Mouse (Mus musculus): Measurements from ENCODE around the gene Ccdc186. TPM values are rescaled to one million over a fixed set of nuclear protein-coding genes. Genes with fewer than 3 reads are reported as not detected.

Ccdc186 gene
- polyA plus RNA-seq (2012; rRNA removed): 3.9 and 4.7 TPM in 2 replicates

GRCm38 (mm10) chr19:56821798-56822447 is at the start of gene Ccdc186:
Gene Ccdc186, minus strand, starts transcription at chr19:56822190.
- Histone ChIP-seq H3K4me1 (ENCODE audit: control insufficient read depth, insufficient read depth, low read length) (peaks cover 19% of the 10 kb centered on the region), H3K27me3 (replicated peaks; ENCODE audit: control insufficient read depth, insufficient read depth, low read length) (no peaks in the 10 kb centered on the region), H3K27ac (ENCODE audit: insufficient read depth, low read depth, low read length) (peak within 1 kb of the TSS; percentile 85), H3K36me3 (ENCODE audit: control insufficient read depth, insufficient read depth, low read length) (no peaks in the 10 kb centered on the region), H3K4me3 (ENCODE audit: insufficient read depth, low read depth, low read length) (peak within 1 kb of the TSS; percentile 95)
- DNase-seq: peak; percentile 97
- under 1% methylated on average over 79 of the region's 79 CpGs for WGBS
- TF ChIP-seq CTCF (conservative IDR thresholded peaks at IDR 0.05; ENCODE audit: insufficient read depth, insufficient read length, low read depth, low read length) (no peak), POLR2A (IDR thresholded peaks at IDR 0.05; ENCODE audit: low read depth, low read length) (peak; percentile 43)

GRCm38 (mm10) chr19:56867701-56868100 is 45.7 kb upstream of the Ccdc186 start:
- no peak overlapping the region for H3K27ac ChIP-seq (ENCODE audit: insufficient read depth, low read depth, low read length)
- H3K36me3 ChIP-seq (ENCODE audit: control insufficient read depth, insufficient read depth, low read length): no peaks in the 10 kb centered on the region
- no peaks in the 10 kb centered on the region for H3K4me1 ChIP-seq (ENCODE audit: control insufficient read depth, insufficient read depth, low read length)
- TF ChIP-seq CTCF (conservative IDR thresholded peaks at IDR 0.05; ENCODE audit: insufficient read depth, insufficient read length, low read depth, low read length) (no peak), POLR2A (IDR thresholded peaks at IDR 0.05; ENCODE audit: low read depth, low read length) (no peak)
- H3K4me3 ChIP-seq (ENCODE audit: insufficient read depth, low read depth, low read length): no peak overlapping the region
- DNase-seq: no peak
- 74% methylated on average over 4 of the region's 4 CpGs for WGBS
- no peaks in the 10 kb centered on the region for H3K27me3 ChIP-seq (replicated peaks; ENCODE audit: control insufficient read depth, insufficient read depth, low read length)

- 60% methylated on average over 5 of the region's 5 CpGs for WGBS
- TF ChIP-seq CTCF (conservative IDR thresholded peaks at IDR 0.05; ENCODE audit: insufficient read depth, insufficient read length, low read depth, low read length) (no peak), POLR2A (IDR thresholded peaks at IDR 0.05; ENCODE audit: low read depth, low read length) (no peak)
- no peak for DNase-seq
- no peak overlapping the region for H3K4me3 ChIP-seq (ENCODE audit: insufficient read depth, low read depth, low read length)
- no peaks in the 10 kb centered on the region for H3K4me1 ChIP-seq (ENCODE audit: control insufficient read depth, insufficient read depth, low read length)
- H3K27me3 ChIP-seq (replicated peaks; ENCODE audit: control insufficient read depth, insufficient read depth, low read length): no peaks in the 10 kb centered on the region
- H3K27ac ChIP-seq (ENCODE audit: insufficient read depth, low read depth, low read length): no peak overlapping the region
- no peaks in the 10 kb centered on the region for H3K36me3 ChIP-seq (ENCODE audit: control insufficient read depth, insufficient read depth, low read length)
Measured at GRCm38 (mm10) chr19:56856455-56856854, 34.5 kb upstream of the Ccdc186 start.

- Histone ChIP-seq H3K36me3 (ENCODE audit: control insufficient read depth, insufficient read depth, low read length) (no peaks in the 10 kb centered on the region), H3K4me1 (ENCODE audit: control insufficient read depth, insufficient read depth, low read length) (no peaks in the 10 kb centered on the region), H3K27ac (ENCODE audit: insufficient read depth, low read depth, low read length) (no peak overlapping the region), H3K4me3 (ENCODE audit: insufficient read depth, low read depth, low read length) (no peak overlapping the region), H3K27me3 (replicated peaks; ENCODE audit: control insufficient read depth, insufficient read depth, low read length) (no peaks in the 10 kb centered on the region)
- no peak for TF ChIP-seq CTCF (conservative IDR thresholded peaks at IDR 0.05; ENCODE audit: insufficient read depth, insufficient read length, low read depth, low read length)
- TF ChIP-seq POLR2A (IDR thresholded peaks at IDR 0.05; ENCODE audit: low read depth, low read length): no peak
- DNase-seq: no peak
Measured at GRCm38 (mm10) chr19:56852590-56852989, 30.6 kb upstream of the Ccdc186 start.

- H3K4me3 ChIP-seq (ENCODE audit: insufficient read depth, low read depth, low read length): no peak overlapping the region
- no peaks in the 10 kb centered on the region for H3K36me3 ChIP-seq (ENCODE audit: control insufficient read depth, insufficient read depth, low read length)
- WGBS: 77% methylated on average over 12 of the region's 12 CpGs
- no peaks in the 10 kb centered on the region for H3K27me3 ChIP-seq (replicated peaks; ENCODE audit: control insufficient read depth, insufficient read depth, low read length)
- no peaks in the 10 kb centered on the region for H3K4me1 ChIP-seq (ENCODE audit: control insufficient read depth, insufficient read depth, low read length)
- no peak for DNase-seq
- TF ChIP-seq POLR2A (IDR thresholded peaks at IDR 0.05; ENCODE audit: low read depth, low read length) (no peak), CTCF (conservative IDR thresholded peaks at IDR 0.05; ENCODE audit: insufficient read depth, insufficient read length, low read depth, low read length) (no peak)
- no peak overlapping the region for H3K27ac ChIP-seq (ENCODE audit: insufficient read depth, low read depth, low read length)
Measured at GRCm38 (mm10) chr19:56842974-56843373, 21.0 kb upstream of the Ccdc186 start.

- no peaks in the 10 kb centered on the region for H3K4me1 ChIP-seq (ENCODE audit: control insufficient read depth, insufficient read depth, low read length)
- no peak for TF ChIP-seq POLR2A (IDR thresholded peaks at IDR 0.05; ENCODE audit: low read depth, low read length)
- TF ChIP-seq CTCF (conservative IDR thresholded peaks at IDR 0.05; ENCODE audit: insufficient read depth, insufficient read length, low read depth, low read length): no peak
- H3K27me3 ChIP-seq (replicated peaks; ENCODE audit: control insufficient read depth, insufficient read depth, low read length): no peaks in the 10 kb centered on the region
- H3K36me3 ChIP-seq (ENCODE audit: control insufficient read depth, insufficient read depth, low read length): no peaks in the 10 kb centered on the region
- DNase-seq: no peak
- no peak overlapping the region for H3K27ac ChIP-seq (ENCODE audit: insufficient read depth, low read depth, low read length)
- WGBS: 84% methylated on average over 17 of the region's 17 CpGs
- no peak overlapping the region for H3K4me3 ChIP-seq (ENCODE audit: insufficient read depth, low read depth, low read length)
Measured at GRCm38 (mm10) chr19:56838942-56839706, 17.1 kb upstream of the Ccdc186 start.

GRCm38 (mm10) chr19:56835340-56835739 is 13.3 kb upstream of the Ccdc186 start:
- DNase-seq: peak; percentile 66
- Histone ChIP-seq H3K27ac (ENCODE audit: insufficient read depth, low read depth, low read length) (no peak overlapping the region), H3K4me1 (ENCODE audit: control insufficient read depth, insufficient read depth, low read length) (no peaks in the 10 kb centered on the region), H3K27me3 (replicated peaks; ENCODE audit: control insufficient read depth, insufficient read depth, low read length) (no peaks in the 10 kb centered on the region), H3K4me3 (ENCODE audit: insufficient read depth, low read depth, low read length) (no peak overlapping the region), H3K36me3 (ENCODE audit: control insufficient read depth, insufficient read depth, low read length) (no peaks in the 10 kb centered on the region)
- 34% methylated on average over 9 of the region's 9 CpGs for whole genome bisulfite sequencing
- TF ChIP-seq CTCF (conservative IDR thresholded peaks at IDR 0.05; ENCODE audit: insufficient read depth, insufficient read length, low read depth, low read length) (no peak), POLR2A (IDR thresholded peaks at IDR 0.05; ENCODE audit: low read depth, low read length) (no peak)

All from kidney, adult 2 months (tissue).